Mouse (Mus musculus) yolk sac, embryonic 10.5 days (tissue): ENCODE measurements at regions not wholly inside any gene's neighbourhood (a gene's known extent, or its start where the extent isn't known, plus 50 kb on each side); places are given as distances from the start of the nearest gene placed in this dataset.

ENCODE experiments used
- DNase-seq: peaks from one replicate; pipeline ENCODE4 v3.0.0-alpha.2; 2017; ENCODE audit warnings: low spot score

DNA sequence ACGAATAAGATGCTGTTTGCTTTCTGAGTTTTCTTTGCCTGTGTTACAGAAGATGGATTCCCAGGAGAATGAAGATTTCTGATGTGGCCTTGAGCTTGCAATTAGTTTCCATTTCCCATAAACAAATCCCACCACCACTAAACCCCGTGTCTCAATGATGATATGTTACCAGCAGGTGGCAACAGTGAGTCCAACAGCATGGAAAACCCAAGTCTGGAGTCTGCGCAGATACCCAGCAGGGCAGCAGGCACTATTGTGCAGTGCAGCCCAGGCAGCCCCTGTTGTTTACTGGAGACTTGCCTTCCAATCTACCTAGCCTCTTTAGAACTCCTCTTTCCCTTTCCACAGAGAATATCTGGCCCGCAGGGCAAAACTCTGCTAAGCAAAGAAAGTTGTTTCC, 62.7 kb downstream of the Bmp2 start:
- peak; percentile 33 for DNase-seq

DNA sequence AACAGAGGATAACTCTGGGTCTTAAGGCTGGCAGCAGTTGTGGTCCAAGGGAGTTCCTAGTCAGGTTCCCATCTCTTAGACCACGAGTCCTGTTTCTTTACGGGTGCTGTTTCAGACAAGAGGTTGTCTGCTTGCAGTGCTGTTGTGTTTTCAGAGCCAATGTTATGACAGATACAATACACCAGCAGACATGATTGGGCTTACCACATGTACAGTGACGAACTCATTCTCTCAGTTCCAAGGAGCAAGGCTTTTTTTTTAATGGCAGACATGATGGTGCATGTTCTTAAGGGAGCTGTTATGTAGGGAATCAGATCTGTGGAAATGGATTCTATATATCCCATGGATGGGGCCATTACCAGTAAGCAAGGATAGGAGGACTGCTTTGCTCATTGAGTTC, 63.3 kb downstream of the Bmp2 start:
- DNase-seq = no peak

DNA sequence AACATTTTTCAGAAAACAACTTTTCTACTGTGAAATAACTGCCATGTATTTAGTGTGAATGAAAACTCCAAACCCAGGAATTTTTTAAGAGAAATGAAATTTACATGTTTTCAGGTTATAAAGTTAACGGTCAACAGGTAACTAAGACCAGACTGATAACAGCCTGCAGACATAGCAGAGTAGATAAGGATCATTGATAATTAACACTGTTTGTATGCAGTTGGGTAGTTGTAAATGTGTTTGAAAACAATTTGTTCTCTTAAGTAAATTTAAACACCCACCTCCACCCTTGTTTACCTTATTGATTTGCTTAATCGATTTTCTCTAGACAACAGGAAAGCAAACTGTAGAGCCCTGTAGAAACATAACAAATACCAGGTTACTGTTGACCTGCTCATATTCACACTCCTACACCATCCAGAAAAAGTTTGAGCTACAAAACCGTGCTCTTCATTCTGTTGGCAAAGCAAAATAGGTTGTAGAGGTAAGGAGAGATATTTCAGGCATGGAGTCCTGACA, 65.4 kb downstream of the Bmp2 start:
- no peak for DNase-seq

DNA sequence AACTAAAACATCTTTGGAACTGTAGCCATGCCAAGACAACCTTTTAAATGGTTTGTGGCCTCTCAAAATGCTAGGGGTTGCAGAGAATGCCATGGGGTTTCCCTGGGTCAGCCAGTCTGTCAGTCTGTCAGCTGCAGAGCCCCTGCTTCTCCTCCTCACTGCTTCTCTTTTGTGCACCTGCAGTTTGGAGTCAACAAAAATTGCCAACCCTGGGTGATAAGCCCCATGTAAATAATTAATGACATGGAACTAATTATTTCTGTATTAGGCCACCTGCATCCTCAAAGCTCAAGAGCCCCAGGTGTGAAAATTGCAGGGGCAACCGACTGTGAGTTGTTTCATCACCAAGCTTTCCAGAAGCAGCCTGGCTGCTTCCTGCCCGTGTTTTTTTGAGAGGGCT, 70.6 kb downstream of the Bmp2 start:
- DNase-seq = no peak

DNA sequence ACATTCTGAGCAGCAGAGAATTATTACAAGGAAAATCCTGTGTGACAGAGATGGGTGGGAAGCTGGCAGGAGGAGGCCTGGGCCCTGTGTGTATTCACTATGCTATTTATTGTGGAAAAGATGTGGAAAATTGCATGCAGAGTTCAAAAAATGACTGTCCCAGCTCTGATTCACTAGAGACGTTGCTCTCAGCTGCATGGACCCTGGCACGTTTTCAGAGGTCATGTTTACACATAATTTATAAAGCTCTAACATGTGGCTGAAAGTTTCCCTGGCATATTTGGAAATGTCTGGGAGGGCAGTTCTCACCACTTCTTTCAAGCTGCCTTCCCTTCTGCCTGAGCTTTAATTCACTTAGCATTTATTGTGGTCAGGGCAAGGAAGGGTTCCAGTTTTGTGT, 73.6 kb downstream of the Bmp2 start:
- no peak for DNase-seq

DNA sequence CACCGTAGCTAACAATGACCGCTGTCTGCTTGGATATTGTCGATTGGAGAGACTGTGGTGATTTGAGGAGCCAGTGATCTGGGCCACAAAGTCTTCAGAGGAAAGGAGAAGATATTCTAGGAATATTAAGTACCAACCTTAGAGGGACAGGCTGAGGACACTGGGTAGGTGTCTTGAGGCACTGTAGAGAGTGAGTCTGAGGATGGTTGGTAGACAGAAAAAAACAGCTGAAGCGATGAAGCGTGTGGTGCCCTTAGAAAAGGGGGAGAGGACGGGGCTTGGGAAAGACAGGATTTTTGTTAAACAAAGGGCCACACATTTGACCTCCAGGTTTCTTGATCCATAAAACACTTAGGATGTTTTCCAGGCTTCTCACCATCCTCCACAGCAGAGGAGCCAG, 76.9 kb downstream of the Bmp2 start:
- no peak for DNase-seq

DNA sequence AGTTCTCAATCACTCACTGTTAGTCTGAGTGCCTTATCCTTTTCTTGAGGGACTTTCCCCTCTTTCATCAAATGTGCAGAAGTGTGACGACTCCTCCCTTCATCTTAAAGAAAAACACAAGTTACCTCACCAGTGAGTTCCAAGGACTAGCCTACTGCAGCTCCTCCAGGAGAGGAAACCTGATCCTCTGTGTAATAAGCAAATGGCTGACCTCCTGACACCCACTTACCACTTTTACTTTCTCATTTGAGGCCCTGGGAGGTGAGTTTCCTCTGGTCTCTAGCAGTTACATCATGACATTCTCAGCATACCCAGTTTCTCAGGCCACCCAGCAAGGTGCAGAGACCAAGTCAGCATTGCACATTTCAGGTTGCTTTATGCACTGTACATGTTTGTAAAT, 83.5 kb downstream of the Bmp2 start:
- DNase-seq = peak; percentile 39

DNA sequence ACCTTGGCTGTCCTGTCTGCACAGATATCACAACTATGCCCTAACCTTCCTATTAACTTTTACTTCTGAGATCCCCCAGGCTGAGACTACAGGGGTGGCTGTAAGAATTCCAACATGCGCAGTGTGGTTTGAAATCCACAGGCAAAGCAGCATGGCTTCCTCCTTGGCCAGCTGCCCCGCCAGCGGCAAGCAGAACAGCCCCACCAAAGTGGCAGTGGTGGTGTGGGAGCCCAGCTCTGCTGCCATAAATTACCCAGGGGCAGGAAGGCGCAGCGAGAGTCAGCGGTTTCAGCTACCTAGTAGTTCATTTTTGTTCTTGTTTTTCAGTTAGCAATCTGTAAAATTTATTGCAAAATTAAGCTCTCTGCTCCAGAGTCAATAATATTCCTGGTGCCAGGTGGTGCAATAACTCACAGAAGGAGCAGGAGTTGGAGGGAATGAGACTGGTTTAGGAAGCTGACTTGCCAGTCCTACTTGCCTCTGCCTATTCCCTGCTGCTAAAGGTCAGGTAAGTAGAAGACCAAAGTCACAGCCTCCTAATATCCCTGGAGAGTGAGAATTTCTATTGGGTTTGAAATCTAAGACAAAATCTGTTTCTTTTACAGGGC, 98.0 kb downstream of the Bmp2 start:
- DNase-seq = no peak

DNA sequence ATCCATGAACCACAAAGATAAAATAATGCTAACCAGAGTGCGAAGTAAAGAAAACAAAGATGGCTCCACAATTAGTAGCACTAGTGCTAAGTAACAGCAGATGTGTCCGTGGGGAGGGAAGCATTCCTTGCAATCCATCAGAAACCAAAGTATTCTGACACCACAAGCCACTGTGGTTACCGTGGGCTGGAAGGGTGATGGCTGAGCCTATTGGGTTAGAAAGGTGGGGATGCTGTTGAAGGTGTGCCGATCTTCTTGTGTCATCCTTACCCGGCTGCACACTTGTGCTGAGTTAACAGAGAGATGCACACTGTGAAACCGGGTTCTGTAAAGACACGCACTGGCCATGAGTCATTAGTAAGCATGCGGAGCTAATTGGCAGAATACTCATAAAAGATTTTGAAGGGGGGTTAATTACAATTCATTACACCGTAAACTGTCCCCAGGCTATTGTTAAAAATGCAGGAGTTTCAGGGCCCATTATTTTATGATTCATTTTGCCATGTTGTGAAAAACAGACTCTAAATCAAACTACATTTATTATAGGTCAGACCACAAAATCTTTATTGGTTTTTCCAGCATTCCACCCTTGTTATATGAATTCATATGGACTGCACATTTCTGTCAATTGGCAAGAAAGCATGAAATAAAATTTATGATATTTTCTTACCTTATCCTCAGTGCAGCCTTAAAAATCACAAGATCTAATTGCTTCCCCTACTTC, 114.5 kb downstream of the Bmp2 start:
- DNase-seq = no peak

DNA sequence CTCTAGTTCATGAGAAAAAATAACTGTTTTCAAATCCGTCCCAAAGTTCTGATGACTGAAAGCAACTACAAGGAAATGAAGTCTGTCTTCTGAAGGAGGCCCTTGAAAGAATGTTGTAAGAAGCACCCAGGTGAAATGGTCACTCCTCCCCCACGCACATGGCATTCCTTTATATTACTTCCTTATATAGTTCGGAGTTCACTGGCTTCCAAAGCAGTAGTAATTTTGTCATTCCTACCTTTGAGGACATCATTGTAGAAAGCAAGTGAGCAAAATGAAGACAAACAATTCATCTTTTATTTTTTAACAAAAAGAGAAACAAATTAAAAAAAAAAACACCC, 115.1 kb downstream of the Bmp2 start:
- no peak for DNase-seq

DNA sequence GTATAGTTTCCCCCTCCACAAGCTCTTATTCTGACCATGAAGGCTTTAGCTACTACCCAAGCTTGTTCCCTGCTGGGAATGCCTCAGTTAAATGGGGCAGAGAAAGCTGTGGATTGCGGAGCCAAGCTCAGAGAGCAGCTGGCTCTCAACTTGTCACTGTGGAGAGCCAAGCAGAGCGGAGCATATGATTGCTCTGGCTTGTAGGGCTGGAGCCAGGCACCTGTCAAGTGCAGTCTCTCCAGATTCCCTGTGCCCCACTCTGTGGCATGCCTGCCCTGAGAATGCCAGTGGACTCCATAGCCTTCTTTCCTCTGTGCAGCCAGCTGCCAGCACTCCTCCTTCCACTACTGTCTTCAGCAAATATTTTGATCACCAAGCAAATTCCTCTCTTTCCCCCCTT, 117.9 kb downstream of the Bmp2 start:
- no peak for DNase-seq

DNA sequence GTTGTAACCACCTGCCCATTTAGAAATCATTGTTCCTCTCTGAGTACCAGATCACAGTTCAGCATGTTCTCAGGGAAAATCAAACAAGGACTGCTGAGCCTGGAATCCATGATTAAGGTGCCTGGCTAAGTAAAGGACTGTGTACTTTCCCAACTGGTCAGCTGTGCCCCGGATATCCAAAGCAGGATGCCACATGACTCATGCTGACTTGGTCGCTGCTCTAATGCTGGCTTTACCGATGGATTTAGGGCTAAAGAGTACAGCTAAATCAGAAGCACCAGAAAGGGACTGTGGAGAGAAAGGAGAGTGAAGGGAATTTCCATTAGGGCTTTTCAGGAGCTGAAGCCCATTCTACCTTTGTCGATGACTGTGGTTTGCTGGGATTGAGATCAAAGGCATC, 119.6 kb downstream of the Bmp2 start:
- DNase-seq = no peak

DNA sequence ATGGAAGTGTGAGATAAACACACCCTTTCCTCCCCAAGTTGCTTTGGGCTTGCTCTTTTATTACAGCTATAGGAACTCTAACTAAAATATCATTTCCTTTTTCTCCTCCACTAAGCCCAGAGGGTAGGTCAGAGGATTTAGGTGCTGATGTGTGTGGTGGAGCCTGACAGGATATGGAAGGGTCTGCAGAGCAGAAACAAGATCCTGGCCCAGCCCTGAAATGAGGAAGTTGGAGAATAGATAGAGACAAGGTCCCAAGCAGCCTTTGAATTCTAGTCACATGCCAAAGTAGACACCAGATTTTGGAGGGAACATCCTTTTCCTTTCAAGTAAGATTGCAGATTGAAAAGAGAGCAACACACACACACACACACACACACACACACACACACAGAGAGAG, 132.4 kb downstream of the Bmp2 start:
- no peak for DNase-seq

DNA sequence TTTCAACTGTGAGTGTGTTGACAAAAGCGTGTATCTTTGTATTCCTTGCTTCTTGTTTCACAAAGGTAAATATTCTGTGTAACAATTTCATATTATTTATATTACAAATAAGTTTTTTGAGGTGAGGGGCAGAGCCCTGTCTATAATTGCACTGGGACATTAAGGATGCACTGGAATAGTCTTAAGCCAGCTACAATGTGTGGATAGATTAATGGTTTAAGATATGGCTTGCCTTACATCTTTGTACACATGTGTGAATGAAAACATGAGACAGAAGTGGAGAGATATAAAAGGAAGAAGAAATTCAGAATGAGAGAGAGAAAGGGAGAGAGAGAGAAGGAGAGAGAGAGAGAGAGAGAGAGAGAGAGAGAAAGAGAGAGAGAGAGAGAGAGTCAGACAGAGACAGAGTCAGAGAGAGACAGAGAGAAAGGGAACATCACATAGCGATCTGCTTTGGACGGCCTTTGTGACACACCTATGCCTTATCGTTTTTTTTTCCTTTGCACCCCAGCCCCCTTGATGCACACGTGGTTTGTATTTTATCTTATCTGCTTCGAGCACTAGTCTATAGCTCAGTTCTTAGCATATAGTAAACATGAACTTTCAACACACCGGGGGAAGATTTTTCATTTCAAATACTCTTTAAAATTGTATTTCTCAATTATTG, 136.3 kb downstream of the Bmp2 start:
- no peak for DNase-seq

DNA sequence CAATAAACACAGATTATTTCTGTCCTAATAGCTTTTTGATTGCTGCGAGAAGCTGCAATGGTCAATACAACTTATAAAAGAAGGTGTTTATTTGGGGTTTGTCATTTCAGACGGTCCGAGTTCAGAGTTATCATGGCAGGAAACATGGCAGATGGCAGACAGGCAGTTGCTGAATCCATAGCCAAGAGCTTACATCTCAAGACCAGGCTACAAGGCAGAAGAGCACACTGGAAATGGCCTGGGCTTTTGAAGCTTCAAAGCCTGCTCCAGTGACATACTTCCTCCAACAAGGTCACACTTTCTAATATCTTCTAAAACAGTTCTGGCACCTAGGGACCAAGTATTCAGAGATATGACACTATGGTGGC, 136.8 kb downstream of the Bmp2 start:
- no peak for DNase-seq

DNA sequence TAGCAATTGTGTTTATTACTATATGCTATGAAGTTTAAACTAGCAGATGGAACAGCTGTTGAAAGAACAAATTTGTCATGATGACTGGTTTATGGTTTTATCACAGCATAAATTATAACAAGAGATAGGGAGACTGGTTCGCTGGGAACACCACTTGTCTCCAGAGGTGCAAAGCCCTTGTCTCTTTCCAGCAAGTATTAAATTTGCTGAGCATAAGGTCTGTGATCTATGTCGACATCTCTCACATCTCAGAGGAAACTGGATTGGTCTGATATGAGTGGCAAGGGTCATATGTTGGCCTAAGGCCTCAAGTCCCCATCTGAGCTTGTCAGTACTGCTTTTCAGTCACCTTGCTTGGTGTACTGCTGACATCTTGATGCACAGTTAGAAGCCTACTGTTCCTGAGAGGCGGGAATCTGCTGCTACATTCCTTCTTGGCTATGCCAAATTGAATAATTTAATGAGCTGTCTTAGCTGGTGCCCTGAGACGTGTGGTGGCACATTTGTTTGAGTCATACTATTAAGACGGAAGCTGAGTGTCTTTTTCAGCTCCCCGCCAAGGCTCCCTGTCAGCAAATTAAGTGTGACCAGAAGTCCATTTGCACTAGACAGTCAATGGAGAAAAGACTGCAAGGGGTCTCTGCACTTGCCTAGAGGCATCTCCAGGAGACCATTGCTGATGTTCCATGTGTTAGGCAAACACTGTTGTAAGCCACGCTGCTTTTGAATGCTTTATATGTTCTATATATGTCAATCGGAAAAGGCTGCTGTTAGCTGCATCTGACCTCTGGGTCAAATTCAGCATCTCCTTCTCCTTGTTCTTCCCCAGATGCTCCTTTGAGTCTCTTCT, 157.0 kb downstream of the Bmp2 start:
- DNase-seq = no peak

DNA sequence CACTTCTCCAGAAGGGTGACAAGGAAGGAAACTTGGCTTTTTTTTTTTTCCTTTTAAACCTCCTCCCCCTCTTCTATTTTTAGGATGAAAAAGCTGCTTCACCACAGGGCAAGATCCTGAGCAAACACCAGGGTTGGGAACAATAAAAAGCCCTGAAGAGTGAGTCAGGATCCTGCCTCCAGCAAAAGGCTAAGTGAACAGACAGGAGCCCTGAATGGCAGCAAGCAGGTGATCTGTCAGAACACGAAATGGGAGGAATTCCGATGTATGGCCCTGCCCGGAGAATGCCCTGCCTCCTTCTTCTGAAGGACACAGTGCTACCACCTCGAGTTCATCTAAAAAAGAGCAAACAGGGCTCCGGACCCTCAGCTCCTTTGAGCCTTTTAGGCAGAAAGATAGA, 164.3 kb downstream of the Bmp2 start:
- no peak for DNase-seq

DNA sequence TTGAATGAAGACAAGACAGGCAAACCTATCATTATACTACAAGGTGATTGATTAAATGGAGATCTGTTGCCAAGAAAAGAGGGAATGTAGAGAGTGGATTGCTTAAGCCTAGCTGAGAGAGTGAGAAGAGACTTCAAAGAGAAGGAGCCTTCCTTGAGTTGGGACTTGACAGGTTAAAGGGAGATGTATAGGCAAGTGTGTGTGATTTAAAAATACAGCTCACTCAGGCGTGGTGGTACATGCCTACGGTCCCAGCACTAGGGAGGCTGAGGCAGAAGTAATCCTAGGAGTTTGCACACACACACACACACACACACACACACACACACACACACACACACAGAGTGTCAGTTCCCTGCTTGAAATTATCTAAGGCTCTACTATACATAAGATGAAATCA, 165.1 kb downstream of the Bmp2 start:
- DNase-seq = no peak

DNA sequence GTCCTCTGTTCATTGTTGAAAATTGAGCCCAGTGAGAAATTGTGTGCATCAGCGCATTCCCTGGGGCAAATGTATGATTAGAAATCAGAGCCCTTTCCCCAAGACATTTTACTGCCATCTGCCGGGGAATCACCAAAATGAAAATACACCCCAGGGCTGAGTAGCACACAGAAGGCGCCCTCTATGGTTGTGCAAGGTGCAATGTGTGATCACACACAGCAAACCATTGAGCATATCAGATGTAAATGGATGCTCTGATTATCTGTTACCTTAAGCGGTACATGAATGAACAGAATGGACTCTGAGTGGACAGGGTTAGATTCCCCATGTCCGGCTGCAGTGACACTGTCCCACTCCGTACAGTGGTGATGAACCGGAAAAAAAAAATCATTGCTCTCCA, 172.4 kb downstream of the Bmp2 start:
- no peak for DNase-seq

DNA sequence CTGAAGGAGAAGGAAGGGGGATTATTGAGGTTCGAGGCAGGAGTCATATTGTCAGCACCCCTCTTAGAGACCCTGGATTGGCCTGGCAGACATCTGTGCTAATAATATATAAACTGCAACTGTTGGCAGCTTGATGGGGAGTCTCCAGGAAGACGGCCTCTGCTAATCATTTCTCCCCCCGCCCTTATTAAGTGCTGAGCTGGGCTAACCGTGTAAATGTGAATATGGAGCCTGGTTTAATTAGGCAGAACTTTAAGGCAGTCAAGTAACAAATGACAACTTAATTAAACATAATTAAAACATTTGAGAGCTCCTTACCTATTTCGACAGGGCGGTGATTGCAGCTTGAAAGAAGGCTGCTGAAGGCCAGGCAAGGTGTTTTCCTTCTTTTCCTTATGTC, 172.8 kb downstream of the Bmp2 start:
- DNase-seq = no peak

DNA sequence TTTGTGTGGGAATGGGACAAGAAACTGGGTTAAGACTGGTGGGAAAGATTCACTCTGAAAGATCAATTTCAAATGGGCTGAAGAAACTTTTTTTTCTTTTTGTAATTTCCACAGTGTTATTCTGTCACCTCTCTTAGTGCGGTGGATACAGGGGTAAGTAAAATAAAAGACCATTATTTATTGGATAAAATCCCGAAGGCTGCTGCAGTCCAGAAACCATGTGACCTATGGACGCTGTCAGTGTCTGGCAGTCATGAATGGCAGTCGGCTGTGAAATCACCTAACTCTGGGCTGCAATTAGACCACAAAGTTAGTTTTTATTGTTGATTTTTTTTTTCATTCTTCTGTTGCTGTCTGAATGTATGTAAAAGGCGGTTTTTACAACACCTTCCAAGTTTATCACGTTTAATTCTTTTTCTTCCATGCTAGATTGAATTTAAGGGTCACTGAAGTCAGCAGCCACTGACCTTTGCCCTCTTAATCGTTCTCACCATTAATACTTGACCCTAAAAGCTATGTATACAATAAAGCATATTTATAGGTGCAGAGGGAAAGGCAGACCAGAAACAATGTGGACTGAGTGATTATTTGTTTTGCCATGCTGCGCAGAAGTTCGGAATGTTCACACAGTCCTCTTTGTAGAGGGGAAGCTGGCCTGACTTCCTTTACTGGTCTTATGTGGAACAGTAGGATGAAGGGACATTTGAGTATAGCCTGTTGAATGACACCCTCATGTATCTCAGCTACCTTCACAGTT, 182.7 kb downstream of the Bmp2 start:
- peak; percentile 10 for DNase-seq

DNA sequence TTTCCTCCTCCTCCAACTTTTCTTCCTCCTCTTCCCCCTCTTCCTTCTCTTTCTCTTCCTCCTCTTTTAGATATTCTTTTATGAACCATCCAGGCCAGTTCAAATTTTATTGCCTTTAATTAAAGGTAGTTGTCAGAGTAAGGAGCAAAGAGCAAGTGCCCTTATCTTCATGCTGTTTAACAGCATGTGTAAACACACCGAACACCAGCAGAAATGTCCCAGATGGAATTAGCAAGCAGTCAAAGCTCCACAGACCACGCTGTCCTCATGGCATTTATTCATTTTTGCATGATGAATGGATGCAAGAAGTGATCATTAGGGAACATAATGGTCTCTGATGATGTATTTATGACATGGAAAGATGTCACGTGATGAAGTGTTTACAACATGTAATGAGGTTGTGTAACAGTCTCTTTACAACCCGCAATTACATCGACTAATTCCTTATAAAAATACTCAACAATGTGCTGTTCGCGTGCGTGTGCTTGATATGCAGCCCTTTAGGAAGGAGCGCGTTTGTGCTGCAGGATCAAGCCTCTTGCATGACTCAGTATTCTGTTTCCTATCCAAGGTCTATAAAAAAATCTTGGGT, 187.0 kb downstream of the Bmp2 start:
- no peak for DNase-seq
